Mouse (Mus musculus): ENCODE data around the gene Calhm6. TPM values are rescaled to one million over a fixed set of nuclear protein-coding genes. Genes with fewer than 3 reads are reported as not detected.

The Calhm6 gene
- polyA plus RNA-seq, 1 experiment from 2014 or later: 0.69 TPM

- H3K27me3 ChIP-seq (ENCODE audit: low read depth, poor library complexity, severe bottlenecking): no peaks in the 10 kb centered on the region
- no peak overlapping the region for H3K4me3 ChIP-seq
- DNase-seq (ENCODE audit: low spot score): no peak
- no peaks in the 10 kb centered on the region for H3K9me3 ChIP-seq (replicated peaks)
- 74% methylated on average over 6 of the region's 6 CpGs for WGBS
- no peaks in the 10 kb centered on the region for H3K36me3 ChIP-seq
- H3K27ac ChIP-seq: no peak overlapping the region
- no peaks in the 10 kb centered on the region for H3K4me1 ChIP-seq
Measured at GRCm38 (mm10) chr10:34138027-34138426, 10.2 kb upstream of the Calhm6 start.

GRCm38 (mm10) chr10:34136432-34136831, 8.6 kb upstream of the Calhm6 start:
- H3K9me3 ChIP-seq (replicated peaks): no peaks in the 10 kb centered on the region
- no peaks in the 10 kb centered on the region for H3K27me3 ChIP-seq (ENCODE audit: low read depth, poor library complexity, severe bottlenecking)
- no peak overlapping the region for H3K4me3 ChIP-seq
- 12% methylated on average over 6 of the region's 6 CpGs for WGBS
- DNase-seq (ENCODE audit: low spot score): no peak
- H3K4me1 ChIP-seq: no peaks in the 10 kb centered on the region
- no peaks in the 10 kb centered on the region for H3K36me3 ChIP-seq
- H3K27ac ChIP-seq: no peak overlapping the region

- Histone ChIP-seq H3K9me3 (replicated peaks) (no peaks in the 10 kb centered on the region), H3K27me3 (ENCODE audit: low read depth, poor library complexity, severe bottlenecking) (no peaks in the 10 kb centered on the region), H3K27ac (no peak overlapping the region), H3K4me3 (no peak overlapping the region), H3K4me1 (peaks cover 6% of the 10 kb centered on the region), H3K36me3 (no peaks in the 10 kb centered on the region)
- WGBS: 86% methylated on average over 2 of the region's 2 CpGs
- DNase-seq (ENCODE audit: low spot score): no peak
Measured at GRCm38 (mm10) chr10:34131356-34131755, 3.6 kb upstream of the Calhm6 start.

GRCm38 (mm10) chr10:34128391-34128790, 607 bp upstream of the Calhm6 start:
- WGBS: 85% methylated on average over 6 of the region's 6 CpGs
- no peak overlapping the region for H3K27ac ChIP-seq
- no peaks in the 10 kb centered on the region for H3K36me3 ChIP-seq
- DNase-seq (ENCODE audit: low spot score): no peak
- H3K27me3 ChIP-seq (ENCODE audit: low read depth, poor library complexity, severe bottlenecking): no peaks in the 10 kb centered on the region
- H3K4me1 ChIP-seq: peaks cover 6% of the 10 kb centered on the region
- no peak overlapping the region for H3K4me3 ChIP-seq
- no peaks in the 10 kb centered on the region for H3K9me3 ChIP-seq (replicated peaks)

DNA sequence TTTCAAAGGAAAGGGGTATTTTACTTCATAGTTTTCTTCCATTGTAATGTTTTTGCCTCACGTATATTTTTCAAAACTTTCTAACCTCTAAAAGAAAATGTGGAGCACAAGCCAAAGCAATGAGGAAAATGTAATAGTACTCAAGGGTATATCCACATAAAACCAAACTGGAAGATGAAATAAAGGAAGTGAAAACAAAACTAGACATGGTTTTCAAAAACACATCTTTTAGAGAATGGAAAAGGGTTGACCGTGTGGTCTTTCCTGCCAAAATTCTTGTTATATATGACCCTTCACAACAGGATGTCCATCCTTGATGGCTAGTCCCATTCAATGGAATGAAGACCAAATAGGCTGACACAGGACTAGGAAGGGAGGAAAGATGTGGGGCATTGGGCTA, 9.4 kb downstream of the Calhm6 start:
- no peak overlapping the region for H3K27ac ChIP-seq
- H3K4me3 ChIP-seq: no peak overlapping the region
- WGBS: 93% methylated on average over 2 of the region's 2 CpGs
- no peaks in the 10 kb centered on the region for H3K36me3 ChIP-seq
- no peaks in the 10 kb centered on the region for H3K9me3 ChIP-seq (replicated peaks)
- H3K27me3 ChIP-seq (ENCODE audit: low read depth, poor library complexity, severe bottlenecking): no peaks in the 10 kb centered on the region
- H3K4me1 ChIP-seq: no peaks in the 10 kb centered on the region
- DNase-seq (ENCODE audit: low spot score): no peak

DNA sequence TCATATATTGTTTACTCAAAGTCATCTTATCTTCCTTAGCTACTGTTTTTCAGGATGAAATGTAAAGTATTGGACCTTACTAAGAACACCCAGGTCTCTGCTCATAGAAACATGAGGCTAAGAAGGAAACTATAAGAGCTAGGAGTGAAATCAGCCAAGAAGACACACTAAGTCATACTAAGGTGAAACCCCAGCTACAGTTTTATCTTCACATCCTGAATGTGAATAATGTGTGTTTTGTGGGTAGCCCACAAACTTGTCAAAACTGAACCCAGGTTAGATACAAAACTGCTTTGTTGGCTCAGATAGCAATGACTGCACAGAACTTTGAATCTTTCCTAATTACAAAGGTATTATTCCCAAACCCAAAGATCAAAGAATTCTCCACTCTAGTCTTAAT, 10.0 kb downstream of the Calhm6 start:
- no peak overlapping the region for H3K4me3 ChIP-seq

GRCm38 (mm10) chr10:34117131-34117530, 10.7 kb downstream of the Calhm6 start:
- no peaks in the 10 kb centered on the region for H3K9me3 ChIP-seq (replicated peaks)
- H3K27me3 ChIP-seq (ENCODE audit: low read depth, poor library complexity, severe bottlenecking): no peaks in the 10 kb centered on the region
- H3K4me1 ChIP-seq: peaks cover 4% of the 10 kb centered on the region
- no peaks in the 10 kb centered on the region for H3K36me3 ChIP-seq
- H3K4me3 ChIP-seq: no peak overlapping the region
- no peak for DNase-seq (ENCODE audit: low spot score)
- no peak overlapping the region for H3K27ac ChIP-seq
- WGBS: 52% methylated on average over 3 of the region's 3 CpGs

More for the DNA sequence above, 10.0 kb downstream of the Calhm6 start:
- Histone ChIP-seq H3K9me3 (replicated peaks) (no peaks in the 10 kb centered on the region), H3K27ac (no peak overlapping the region), H3K4me1 (no peaks in the 10 kb centered on the region), H3K36me3 (no peaks in the 10 kb centered on the region), H3K27me3 (ENCODE audit: low read depth, poor library complexity, severe bottlenecking) (no peaks in the 10 kb centered on the region)
- DNase-seq (ENCODE audit: low spot score): no peak

DNA sequence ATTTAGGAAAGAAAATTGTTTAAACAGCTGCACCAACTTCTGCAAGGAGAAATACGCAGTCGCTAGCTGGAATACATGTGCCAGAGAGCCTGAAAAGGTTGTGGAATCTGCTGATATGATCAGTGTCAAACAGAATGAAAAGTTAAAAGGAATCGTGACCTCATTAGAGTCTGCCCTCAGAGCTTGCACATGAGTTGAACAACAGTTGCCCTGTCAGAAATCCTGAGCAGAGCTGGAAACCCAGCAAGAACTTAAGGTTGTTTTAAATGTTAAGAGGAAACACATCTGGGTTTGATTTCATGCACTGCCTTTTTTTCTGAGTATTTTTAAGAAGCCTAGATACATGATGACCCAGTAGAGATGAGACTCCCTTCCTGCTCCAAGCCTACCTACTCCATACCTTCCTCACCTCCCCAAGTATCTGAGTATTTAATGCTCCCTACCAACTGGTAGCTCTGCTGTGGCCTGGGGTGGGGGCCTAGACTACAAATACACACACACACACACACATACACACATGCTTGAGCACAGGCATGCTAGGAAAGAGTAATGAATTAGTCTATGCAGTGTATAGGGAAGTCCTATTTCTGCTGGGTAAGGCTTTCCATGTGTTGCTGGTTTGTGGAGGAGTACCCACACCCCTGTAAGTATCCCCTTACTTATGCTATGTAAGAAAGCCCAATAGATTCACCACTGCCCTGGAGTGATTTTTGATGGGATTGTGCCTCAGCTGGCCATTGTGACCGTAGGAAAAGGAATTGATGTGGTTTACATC, 15.6 kb downstream of the Calhm6 start:
- 75% methylated on average over 4 of the region's 4 CpGs for WGBS
- no peak overlapping the region for H3K4me3 ChIP-seq
- peaks cover 6% of the 10 kb centered on the region for H3K4me1 ChIP-seq
- no peaks in the 10 kb centered on the region for H3K27me3 ChIP-seq (ENCODE audit: low read depth, poor library complexity, severe bottlenecking)
- H3K9me3 ChIP-seq (replicated peaks): no peaks in the 10 kb centered on the region
- H3K36me3 ChIP-seq: no peaks in the 10 kb centered on the region
- no peak for DNase-seq (ENCODE audit: low spot score)
- no peak overlapping the region for H3K27ac ChIP-seq

DNA sequence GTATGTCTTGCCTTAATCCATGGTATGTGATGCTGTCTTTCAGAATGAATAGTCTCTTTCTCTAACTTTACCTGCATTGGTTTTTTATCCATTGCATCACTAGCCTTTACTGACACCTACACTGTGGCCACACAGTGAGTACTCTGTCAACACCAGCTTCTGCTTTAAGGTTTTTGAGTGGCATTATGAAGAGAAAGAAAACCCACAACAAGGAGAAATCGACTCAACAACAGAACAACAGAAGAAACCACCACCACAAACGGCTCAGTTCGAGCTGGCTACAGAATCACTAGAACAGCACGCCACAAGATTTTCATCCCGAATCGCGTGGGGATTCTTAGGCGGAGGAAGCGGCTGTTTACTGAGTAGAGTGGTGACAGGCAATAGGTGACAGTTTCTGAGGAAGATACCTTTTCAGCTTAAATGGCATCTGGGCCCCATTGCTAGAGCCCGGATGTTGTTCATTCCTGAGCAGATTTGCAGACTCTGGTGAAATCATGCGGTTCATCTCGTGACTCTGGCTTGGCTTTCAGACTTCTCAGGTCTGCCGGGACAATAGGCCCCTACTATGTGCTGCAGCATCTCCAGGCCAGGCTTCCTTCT, 16.8 kb downstream of the Calhm6 start:
- Histone ChIP-seq H3K4me1 (peaks cover 6% of the 10 kb centered on the region), H3K9me3 (replicated peaks) (no peaks in the 10 kb centered on the region), H3K4me3 (no peak overlapping the region), H3K36me3 (no peaks in the 10 kb centered on the region), H3K27me3 (ENCODE audit: low read depth, poor library complexity, severe bottlenecking) (no peaks in the 10 kb centered on the region), H3K27ac (no peak overlapping the region)
- WGBS: 90% methylated on average over 13 of the region's 13 CpGs
- DNase-seq (ENCODE audit: low spot score): no peak

DNA sequence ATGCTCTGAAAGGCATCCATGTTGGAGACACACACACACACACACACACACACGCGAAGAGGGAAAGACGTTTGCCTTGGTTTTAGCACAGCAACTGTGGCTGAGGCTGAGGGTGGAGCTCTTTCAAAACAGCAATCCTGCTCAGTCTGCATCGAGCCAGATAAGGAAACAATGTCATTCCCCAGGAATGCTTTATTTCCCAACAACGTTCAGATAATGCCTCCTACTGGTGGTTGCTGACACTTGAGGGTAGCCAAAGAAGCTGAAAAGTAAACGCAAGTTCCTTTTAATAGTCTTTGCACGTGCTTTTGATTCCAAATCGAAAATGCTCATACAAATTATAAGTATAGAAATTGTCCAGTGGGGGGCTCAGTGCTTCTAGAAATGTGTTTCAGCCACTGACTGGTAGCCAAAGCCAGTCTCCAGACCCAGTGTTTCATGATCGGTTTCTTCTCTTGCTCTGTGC, 31.3 kb downstream of the Calhm6 start, which contains the start of gene Calhm5:
Gene Calhm5, minus strand, starts transcription at position 102 of the 466 bp plus-strand sequence.
- Histone ChIP-seq H3K36me3 (no peaks in the 10 kb centered on the region), H3K9me3 (replicated peaks) (no peaks in the 10 kb centered on the region), H3K27ac (peak within 1 kb of the TSS; percentile 37), H3K4me3 (peak within 1 kb of the TSS; percentile 11; the same call in 1 of the 2 replicates), H3K4me1 (0 out of 2 replicates have a peak, but pooled peaks cover 2% of the 10 kb centered on the region), H3K27me3 (ENCODE audit: low read depth, poor library complexity, severe bottlenecking) (no peaks in the 10 kb centered on the region)
- 34% methylated on average over 9 of the region's 9 CpGs for WGBS
- DNase-seq (ENCODE audit: low spot score): no peak

DNA sequence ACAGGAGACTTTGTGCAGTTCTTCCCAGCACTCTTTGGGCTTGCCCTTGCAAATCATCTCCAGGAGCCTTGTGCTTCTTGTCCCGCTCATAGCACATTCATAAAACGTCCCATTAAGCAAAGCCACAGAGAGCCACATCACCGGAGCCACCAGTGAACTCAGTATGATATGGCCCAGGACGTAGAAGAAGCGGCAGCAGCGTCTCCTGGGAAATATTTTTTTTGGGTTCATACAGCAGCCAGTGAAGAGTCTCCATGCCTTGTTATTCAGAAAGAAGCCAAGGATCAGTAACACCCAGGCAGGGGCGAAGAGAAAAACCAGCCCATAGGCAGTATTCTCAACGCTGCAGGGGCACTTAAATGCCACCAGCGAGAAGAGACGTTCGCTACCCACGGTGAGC, 31.8 kb downstream of the Calhm6 start:
- DNase-seq (ENCODE audit: low spot score): no peak
- 0 out of 2 replicates have a peak, but pooled peaks cover 2% of the 10 kb centered on the region for H3K4me1 ChIP-seq
- 70% methylated on average over 12 of the region's 12 CpGs for WGBS
- no peaks in the 10 kb centered on the region for H3K9me3 ChIP-seq (replicated peaks)
- peak overlapping the region; percentile 11; the same call in 1 of the 2 replicates for H3K4me3 ChIP-seq
- H3K36me3 ChIP-seq: no peaks in the 10 kb centered on the region
- no peaks in the 10 kb centered on the region for H3K27me3 ChIP-seq (ENCODE audit: low read depth, poor library complexity, severe bottlenecking)
- H3K27ac ChIP-seq: peak overlapping the region; percentile 37

GRCm38 (mm10) chr10:34095147-34095546, 32.6 kb downstream of the Calhm6 start:
- no peak overlapping the region for H3K27ac ChIP-seq
- H3K9me3 ChIP-seq (replicated peaks): no peaks in the 10 kb centered on the region
- no peaks in the 10 kb centered on the region for H3K36me3 ChIP-seq
- no peak for DNase-seq (ENCODE audit: low spot score)
- 85% methylated on average over 2 of the region's 2 CpGs for WGBS
- H3K27me3 ChIP-seq (ENCODE audit: low read depth, poor library complexity, severe bottlenecking): no peaks in the 10 kb centered on the region
- H3K4me1 ChIP-seq: 0 out of 2 replicates have a peak, but pooled peaks cover 2% of the 10 kb centered on the region
- H3K4me3 ChIP-seq: no peak overlapping the region

GRCm38 (mm10) chr10:34091888-34092287, 35.9 kb downstream of the Calhm6 start:
- Histone ChIP-seq H3K27ac (no peak overlapping the region), H3K4me1 (peaks cover 9% of the 10 kb centered on the region), H3K27me3 (ENCODE audit: low read depth, poor library complexity, severe bottlenecking) (no peaks in the 10 kb centered on the region), H3K36me3 (no peaks in the 10 kb centered on the region), H3K9me3 (replicated peaks) (no peaks in the 10 kb centered on the region), H3K4me3 (no peak overlapping the region)
- 70% methylated on average over 5 of the region's 5 CpGs for WGBS
- DNase-seq (ENCODE audit: low spot score): no peak
